Mouse (Mus musculus): Measurements from ENCODE around the gene Plk5.

DNA sequence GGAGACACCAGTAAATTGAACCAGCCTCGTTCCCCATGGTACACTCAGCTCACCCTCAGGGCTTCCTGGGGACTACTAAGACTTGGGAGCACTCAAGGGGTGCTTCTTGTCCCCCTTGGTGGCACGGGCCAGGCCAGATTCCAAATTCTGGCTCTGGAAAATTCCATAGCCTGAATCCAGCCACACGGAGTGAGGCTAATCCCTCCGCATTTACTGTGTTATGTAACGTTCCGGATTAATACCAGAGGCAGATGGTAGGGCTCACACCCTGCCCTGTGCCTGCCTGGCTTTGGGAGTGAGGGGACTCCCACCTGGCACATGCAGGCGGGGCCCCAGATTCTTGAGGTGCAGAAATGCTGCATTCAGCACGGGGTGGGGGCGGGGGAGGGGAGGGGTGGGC is 828 bp upstream of the Plk5 start:
- TF ChIP-seq CTCF (IDR thresholded peaks at IDR 0.05; ENCODE audit: low read depth) (no peak), EP300 (IDR thresholded peaks at IDR 0.05; ENCODE audit: low read depth) (no peak)
